Mouse (Mus musculus): Measurements from ENCODE around the gene Mrpl43. TPM values are rescaled to one million over a fixed set of nuclear protein-coding genes. Genes with fewer than 3 reads are reported as not detected.

Gene Mrpl43
- polyA plus RNA-seq, 1 experiment = 32.5 TPM

DNA sequence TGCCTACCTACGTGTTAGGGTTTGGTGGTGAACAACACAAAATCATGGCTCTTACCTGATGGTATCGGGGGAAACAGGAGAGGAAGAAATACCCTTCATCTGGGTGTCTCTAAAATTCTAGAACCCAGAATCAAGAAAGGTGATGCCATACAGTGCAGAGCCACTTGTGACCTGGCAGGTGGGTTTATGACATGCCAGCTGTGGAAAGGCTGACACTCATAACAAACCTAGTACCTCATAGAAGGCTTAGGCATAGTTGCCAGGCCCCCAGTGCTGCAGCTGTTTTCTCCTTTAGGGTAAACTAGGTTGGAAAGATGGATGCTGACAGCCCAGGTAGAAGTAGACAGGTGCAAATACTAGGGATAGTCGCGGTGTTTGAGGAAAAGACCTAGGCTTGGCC, 21.8 kb downstream of the Mrpl43 start:
- H3K4me1 ChIP-seq (ENCODE audit: control insufficient read depth, insufficient read depth, low read length) = peaks cover 1% of the 10 kb centered on the region

DNA sequence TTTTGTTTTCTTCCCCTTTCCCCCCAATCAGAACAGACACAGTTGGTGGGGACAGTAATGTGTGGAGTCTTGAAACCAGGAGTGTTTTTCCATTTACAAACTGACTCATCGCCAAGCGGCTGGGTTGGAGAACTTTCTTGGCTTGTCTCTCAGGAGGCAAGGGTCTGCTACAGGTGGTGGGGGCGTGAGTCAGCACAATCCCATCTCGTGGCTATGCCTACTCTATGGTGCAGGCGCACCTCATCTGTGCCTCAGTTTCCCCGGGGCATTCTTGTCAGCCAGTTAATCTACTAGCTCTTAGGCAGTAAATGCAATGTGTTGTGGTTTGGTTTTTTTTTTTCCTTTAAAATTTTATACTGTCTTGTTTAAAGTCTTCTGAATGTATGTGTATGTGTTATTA, 22.9 kb downstream of the Mrpl43 start:
- H3K4me3 ChIP-seq (ENCODE audit: low read depth, low read length) = no peak overlapping the region
- peaks cover 19% of the 10 kb centered on the region for H3K36me3 ChIP-seq (ENCODE audit: control insufficient read depth, insufficient read depth, low read length, poor library complexity, severe bottlenecking)

More for the DNA sequence above, 21.8 kb downstream of the Mrpl43 start:
- H3K36me3 ChIP-seq (ENCODE audit: control insufficient read depth, insufficient read depth, low read length, poor library complexity, severe bottlenecking) = peaks cover 13% of the 10 kb centered on the region
- no peak overlapping the region for H3K27ac ChIP-seq (ENCODE audit: insufficient read depth, low read length)
- TF ChIP-seq POLR2A (IDR thresholded peaks at IDR 0.05; ENCODE audit: insufficient read depth, low read length) (no peak), EP300 (IDR thresholded peaks at IDR 0.05; ENCODE audit: insufficient read depth, low read depth, low read length) (no peak), CTCF (IDR thresholded peaks at IDR 0.05; ENCODE audit: low read depth, low read length) (no peak)
- no peak overlapping the region for H3K9ac ChIP-seq (ENCODE audit: low read depth, poor library complexity, severe bottlenecking)
- H3K9me3 ChIP-seq (replicated peaks; ENCODE audit: control insufficient read depth, insufficient read depth, low read length, poor library complexity, severe bottlenecking) = no peaks in the 10 kb centered on the region
- no peak overlapping the region for H3K4me3 ChIP-seq (ENCODE audit: low read depth, low read length)
- H3K27me3 ChIP-seq (ENCODE audit: control insufficient read depth, insufficient read depth, low read length, poor library complexity, severe bottlenecking) = no peaks in the 10 kb centered on the region

DNA sequence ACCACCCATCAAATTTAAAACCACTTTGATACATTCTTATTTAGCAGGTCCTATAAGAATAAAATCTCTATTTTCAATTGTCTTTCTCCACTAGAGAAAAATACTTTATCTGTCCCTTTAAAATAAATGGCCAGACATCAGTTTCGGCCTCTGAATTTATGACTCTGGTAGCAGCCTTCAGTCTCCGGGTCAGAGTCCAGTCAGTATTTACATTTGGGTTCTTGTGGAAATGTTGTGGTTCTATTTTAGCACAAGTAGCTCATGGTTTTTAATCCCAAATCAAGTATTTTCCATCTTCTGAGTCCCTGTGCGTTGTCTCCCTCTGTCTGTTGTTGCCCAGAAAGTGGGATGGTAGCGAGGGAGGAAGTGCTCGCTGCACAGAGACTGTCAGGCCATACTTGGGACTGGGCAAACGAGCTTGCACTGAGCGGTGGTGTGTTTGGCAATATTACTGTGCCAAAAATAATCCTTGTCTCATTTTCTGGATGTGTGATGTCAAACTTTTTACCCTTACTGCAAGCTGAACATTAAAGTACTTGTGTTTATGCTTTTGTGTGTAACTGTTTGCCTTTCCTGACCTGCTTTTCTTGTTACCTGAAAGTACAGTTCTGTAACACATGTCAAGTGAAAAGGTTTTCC, 23.6 kb downstream of the Mrpl43 start:
- H3K9me3 ChIP-seq (replicated peaks; ENCODE audit: control insufficient read depth, insufficient read depth, low read length, poor library complexity, severe bottlenecking) = no peaks in the 10 kb centered on the region
- H3K4me1 ChIP-seq (ENCODE audit: control insufficient read depth, insufficient read depth, low read length) = peaks cover 1% of the 10 kb centered on the region
- H3K4me3 ChIP-seq (ENCODE audit: low read depth, low read length) = no peak overlapping the region
- H3K27ac ChIP-seq (ENCODE audit: insufficient read depth, low read length) = no peak overlapping the region
- no peak overlapping the region for H3K9ac ChIP-seq (ENCODE audit: low read depth, poor library complexity, severe bottlenecking)
- H3K36me3 ChIP-seq (ENCODE audit: control insufficient read depth, insufficient read depth, low read length, poor library complexity, severe bottlenecking) = peaks cover 25% of the 10 kb centered on the region
- TF ChIP-seq CTCF (IDR thresholded peaks at IDR 0.05; ENCODE audit: low read depth, low read length) (no peak), POLR2A (IDR thresholded peaks at IDR 0.05; ENCODE audit: insufficient read depth, low read length) (no peak), EP300 (IDR thresholded peaks at IDR 0.05; ENCODE audit: insufficient read depth, low read depth, low read length) (no peak)
- no peaks in the 10 kb centered on the region for H3K27me3 ChIP-seq (ENCODE audit: control insufficient read depth, insufficient read depth, low read length, poor library complexity, severe bottlenecking)

More for the DNA sequence above, 22.9 kb downstream of the Mrpl43 start:
- no peaks in the 10 kb centered on the region for H3K27me3 ChIP-seq (ENCODE audit: control insufficient read depth, insufficient read depth, low read length, poor library complexity, severe bottlenecking)
- H3K9ac ChIP-seq (ENCODE audit: low read depth, poor library complexity, severe bottlenecking) = no peak overlapping the region
- H3K27ac ChIP-seq (ENCODE audit: insufficient read depth, low read length) = no peak overlapping the region
- H3K4me1 ChIP-seq (ENCODE audit: control insufficient read depth, insufficient read depth, low read length) = peaks cover 1% of the 10 kb centered on the region
- no peaks in the 10 kb centered on the region for H3K9me3 ChIP-seq (replicated peaks; ENCODE audit: control insufficient read depth, insufficient read depth, low read length, poor library complexity, severe bottlenecking)
- TF ChIP-seq EP300 (IDR thresholded peaks at IDR 0.05; ENCODE audit: insufficient read depth, low read depth, low read length) (no peak), POLR2A (IDR thresholded peaks at IDR 0.05; ENCODE audit: insufficient read depth, low read length) (no peak)

DNA sequence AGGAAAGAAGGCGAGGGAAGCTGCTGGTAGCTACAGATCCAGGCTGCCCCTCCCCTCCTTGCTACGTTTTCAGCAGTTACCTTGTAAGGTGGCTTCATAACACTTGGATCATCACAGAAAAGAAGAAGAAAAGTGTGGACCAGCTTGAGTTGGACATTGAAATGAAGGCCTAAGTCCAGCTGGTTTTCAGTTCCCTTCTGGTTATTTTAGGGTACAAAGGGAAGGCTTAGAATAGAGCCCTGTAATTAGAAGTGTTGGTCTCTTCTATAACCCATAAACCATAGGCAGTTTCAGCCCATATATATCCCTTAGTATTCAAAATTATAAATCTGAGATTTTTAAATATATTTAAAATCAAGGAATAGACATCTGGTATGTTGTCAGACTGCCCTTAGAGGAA, 25.5 kb downstream of the Mrpl43 start:
- Histone ChIP-seq H3K36me3 (ENCODE audit: control insufficient read depth, insufficient read depth, low read length, poor library complexity, severe bottlenecking) (peaks cover 39% of the 10 kb centered on the region), H3K27me3 (ENCODE audit: control insufficient read depth, insufficient read depth, low read length, poor library complexity, severe bottlenecking) (no peaks in the 10 kb centered on the region), H3K4me3 (ENCODE audit: low read depth, low read length) (no peak overlapping the region), H3K9me3 (replicated peaks; ENCODE audit: control insufficient read depth, insufficient read depth, low read length, poor library complexity, severe bottlenecking) (no peaks in the 10 kb centered on the region), H3K9ac (ENCODE audit: low read depth, poor library complexity, severe bottlenecking) (no peak overlapping the region), H3K27ac (ENCODE audit: insufficient read depth, low read length) (no peak overlapping the region), H3K4me1 (ENCODE audit: control insufficient read depth, insufficient read depth, low read length) (peaks cover 1% of the 10 kb centered on the region)
- TF ChIP-seq POLR2A (IDR thresholded peaks at IDR 0.05; ENCODE audit: insufficient read depth, low read length) = no peak
- TF ChIP-seq CTCF (IDR thresholded peaks at IDR 0.05; ENCODE audit: low read depth, low read length) = no peak
- no peak for TF ChIP-seq EP300 (IDR thresholded peaks at IDR 0.05; ENCODE audit: insufficient read depth, low read depth, low read length)

DNA sequence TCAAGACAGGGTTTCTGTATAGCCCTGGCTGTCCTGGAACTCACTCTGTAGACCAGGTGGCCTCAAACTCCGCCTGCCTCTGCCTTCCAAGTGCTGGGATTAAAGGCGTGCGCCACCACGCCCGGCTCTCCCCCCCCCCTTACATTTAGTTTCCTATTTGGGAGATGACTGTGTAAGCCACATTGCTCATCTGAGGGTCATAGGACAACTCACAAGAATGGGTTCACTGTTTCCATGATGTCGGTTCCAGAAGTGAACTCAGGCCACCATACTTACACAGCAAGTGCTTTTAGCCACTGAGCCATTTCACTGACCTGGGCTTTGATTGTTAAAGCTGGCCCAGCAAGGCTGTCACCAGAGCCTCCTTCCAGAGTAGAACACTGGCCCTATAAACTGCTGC, 29.1 kb downstream of the Mrpl43 start:
- H3K27me3 ChIP-seq (ENCODE audit: control insufficient read depth, insufficient read depth, low read length, poor library complexity, severe bottlenecking) = no peaks in the 10 kb centered on the region
- H3K4me3 ChIP-seq (ENCODE audit: low read depth, low read length) = no peak overlapping the region
- peaks cover 71% of the 10 kb centered on the region for H3K36me3 ChIP-seq (ENCODE audit: control insufficient read depth, insufficient read depth, low read length, poor library complexity, severe bottlenecking)
- H3K27ac ChIP-seq (ENCODE audit: insufficient read depth, low read length) = no peak overlapping the region
- no peaks in the 10 kb centered on the region for H3K4me1 ChIP-seq (ENCODE audit: control insufficient read depth, insufficient read depth, low read length)
- TF ChIP-seq POLR2A (IDR thresholded peaks at IDR 0.05; ENCODE audit: insufficient read depth, low read length) (no peak), EP300 (IDR thresholded peaks at IDR 0.05; ENCODE audit: insufficient read depth, low read depth, low read length) (no peak), CTCF (IDR thresholded peaks at IDR 0.05; ENCODE audit: low read depth, low read length) (no peak)
- H3K9ac ChIP-seq (ENCODE audit: low read depth, poor library complexity, severe bottlenecking) = no peak overlapping the region
- H3K9me3 ChIP-seq (replicated peaks; ENCODE audit: control insufficient read depth, insufficient read depth, low read length, poor library complexity, severe bottlenecking) = no peaks in the 10 kb centered on the region

DNA sequence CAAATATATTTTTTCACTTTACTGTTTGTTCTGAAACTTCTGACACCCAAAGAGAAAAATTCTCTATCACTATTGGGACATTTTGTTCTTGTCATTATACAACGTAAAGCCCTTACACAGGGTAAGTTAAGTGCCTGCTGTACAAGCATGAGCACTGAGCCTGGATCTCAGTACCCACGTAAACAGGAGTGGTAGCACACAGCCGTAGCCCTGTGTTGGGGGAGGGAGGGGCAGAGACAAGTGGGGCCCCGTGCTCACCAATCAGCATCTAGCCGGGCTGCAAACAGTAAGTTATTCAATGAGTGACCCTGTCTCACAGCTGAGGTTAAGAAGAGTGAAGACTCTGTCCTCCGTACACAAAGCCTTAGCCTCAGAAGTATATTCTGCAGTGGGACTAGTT, 29.6 kb downstream of the Mrpl43 start:
- Histone ChIP-seq H3K4me3 (ENCODE audit: low read depth, low read length) (no peak overlapping the region), H3K4me1 (ENCODE audit: control insufficient read depth, insufficient read depth, low read length) (no peaks in the 10 kb centered on the region), H3K36me3 (ENCODE audit: control insufficient read depth, insufficient read depth, low read length, poor library complexity, severe bottlenecking) (peaks cover 74% of the 10 kb centered on the region), H3K27me3 (ENCODE audit: control insufficient read depth, insufficient read depth, low read length, poor library complexity, severe bottlenecking) (no peaks in the 10 kb centered on the region), H3K9me3 (replicated peaks; ENCODE audit: control insufficient read depth, insufficient read depth, low read length, poor library complexity, severe bottlenecking) (no peaks in the 10 kb centered on the region), H3K27ac (ENCODE audit: insufficient read depth, low read length) (no peak overlapping the region), H3K9ac (ENCODE audit: low read depth, poor library complexity, severe bottlenecking) (no peak overlapping the region)
- TF ChIP-seq EP300 (IDR thresholded peaks at IDR 0.05; ENCODE audit: insufficient read depth, low read depth, low read length) (no peak), POLR2A (IDR thresholded peaks at IDR 0.05; ENCODE audit: insufficient read depth, low read length) (no peak), CTCF (IDR thresholded peaks at IDR 0.05; ENCODE audit: low read depth, low read length) (no peak)
